Mouse (Mus musculus) layer of hippocampus, postnatal 14 days (tissue): ENCODE results near the gene Fau. TPM values are rescaled to one million over a fixed set of nuclear protein-coding genes. Genes with fewer than 3 reads are reported as not detected.

Experiments used
- microRNA-seq, 2 experiments: library from miRNA; unstranded; fragments of <30 nt; microRNA quantifications; one replicate each; pipeline ENCODE4 v1.2.0; 2021
- total RNA-seq, 2 experiments: library from RNA; stranded (reverse); gene quantifications; 2 replicates each; pipeline ENCODE4 v1.2.3; 2021

The Fau gene
- total RNA-seq, 2 experiments from 2014 or later: 583 to 634 TPM

Small RNA genes within 50 kb of the gene (microRNA-seq; reads per million reads assigned to microRNA genes)
- 5.4 to 5.9 reads per million in 2 experiments for gene Mir6988

Other genes with a start within 250 kb of the Fau start
- 10 to 100 TPM; 19.8 to 20.1 TPM for gene Frmd8, start 182.6 kb upstream of the Fau start, total RNA-seq
- 1 to 10 TPM; 3.6 to 3.7 TPM for gene Slc25a45, start 180.0 kb upstream of the Fau start, total RNA-seq
- 1 to 10 TPM; 3.4 to 4.2 TPM for gene Tigd3, start 163.7 kb upstream of the Fau start, total RNA-seq
- 10 to 100 TPM; 78.1 to 92.3 TPM for gene Dpf2, start 144.8 kb upstream of the Fau start, total RNA-seq
- gene Cdc42ep2, start 133.0 kb upstream of the Fau start, total RNA-seq: 1 to 10 TPM; 4.7 to 5.7 TPM
- 1 to 10 TPM; 8.0 to 10.0 TPM for gene Pola2, start 93.6 kb upstream of the Fau start, total RNA-seq
- gene Slc22a20, start 71.7 kb upstream of the Fau start, total RNA-seq: not detected
- gene Capn1, start 41.9 kb upstream of the Fau start, total RNA-seq: 10 to 100 TPM; 21.3 to 23.1 TPM
- 10 to 100 TPM; 42.5 to 45.3 TPM for gene Syvn1, start 11.3 kb upstream of the Fau start, total RNA-seq
- gene Mrpl49, start 59 bp upstream of the Fau start, total RNA-seq: 10 to 100 TPM; 39.9 to 50.8 TPM
- gene Znhit2, start 3.3 kb downstream of the Fau start, total RNA-seq: 10 to 100 TPM; 39.5 to 41.2 TPM
- 10 to 100 TPM; 40.1 to 44.2 TPM for gene Tm7sf2, start 10.5 kb downstream of the Fau start, total RNA-seq
- gene Vps51, start 19.4 kb downstream of the Fau start, total RNA-seq: 10 to 100 TPM; 84.3 to 95.9 TPM
- not detected for gene Tmem262, start 22.2 kb downstream of the Fau start, total RNA-seq
- 1 to 10 TPM in 1 of 2 experiments, under 1 TPM in 1; 0.57 to 1.5 TPM for gene Gm28374, start 24.4 kb downstream of the Fau start, total RNA-seq
- 10 to 100 TPM; 33.1 to 33.7 TPM for gene Zfpl1, start 27.1 kb downstream of the Fau start, total RNA-seq
- 1 to 10 TPM in 1 of 2 experiments, under 1 TPM in 1; 0.99 to 1.0 TPM for gene Cdca5, start 27.1 kb downstream of the Fau start, total RNA-seq
- gene AC131692.1, start 36.6 kb downstream of the Fau start, total RNA-seq: not detected
- not detected for gene Naaladl1, start 47.9 kb downstream of the Fau start, total RNA-seq
- 10 to 100 TPM; 16.8 to 18.2 TPM for gene Sac3d1, start 60.8 kb downstream of the Fau start, total RNA-seq
- gene Snx15, start 70.5 kb downstream of the Fau start, total RNA-seq: 10 to 100 TPM; 42.3 to 43.7 TPM
- gene Batf2, start 83.1 kb downstream of the Fau start, total RNA-seq: under 1 TPM in 1 of 2 experiments, not detected in 1; 0.39 TPM
- gene Arl2, start 83.7 kb downstream of the Fau start, total RNA-seq: 10 to 100 TPM; 63.2 to 65.9 TPM
- not detected for gene Majin, start 126.5 kb downstream of the Fau start, total RNA-seq
- gene Gpha2, start 168.5 kb downstream of the Fau start, total RNA-seq: not detected
- gene Ppp2r5b, start 178.0 kb downstream of the Fau start, total RNA-seq: 100 to 1,000 TPM; 158 to 170 TPM
- gene Atg2a, start 183.8 kb downstream of the Fau start, total RNA-seq: 10 to 100 TPM; 35.9 to 38.2 TPM
- 10 to 100 TPM; 68.8 to 79.0 TPM for gene Ehd1, start 218.9 kb downstream of the Fau start, total RNA-seq
- 1 to 10 TPM; 4.9 to 5.6 TPM for gene Cdc42bpg, start 248.6 kb downstream of the Fau start, total RNA-seq